Mouse (Mus musculus) CH12.LX (cell line): Measurements from ENCODE around the gene Bglap3. TPM values are rescaled to one million over a fixed set of nuclear protein-coding genes. Genes with fewer than 3 reads are reported as not detected.

Experiments used
- CHD1 ChIP-seq: IDR thresholded peaks from 2 replicates; pipeline ENCODE4 v1.6.1; 2012; ENCODE audit warnings: low read depth, low read length, improper control_type of control experiment, inconsistent platforms
- ETS1 ChIP-seq: conservative IDR thresholded peaks from 2 replicates; pipeline ENCODE4 v1.6.1; 2012; ENCODE audit warnings: low read depth, mild to moderate bottlenecking, inconsistent platforms, low read length, improper control_type of control experiment, moderate library complexity
- IRF4 ChIP-seq: IDR thresholded peaks from 2 replicates; pipeline ENCODE4 v1.6.1; 2014; ENCODE audit warnings: low read depth, mild to moderate bottlenecking, inconsistent platforms, low read length, improper control_type of control experiment
- MAZ ChIP-seq: IDR thresholded peaks from 2 replicates; pipeline ENCODE4 v1.6.1; 2012; ENCODE audit warnings: low read depth, mild to moderate bottlenecking, inconsistent platforms, low read length, improper control_type of control experiment, moderate library complexity
- MYC ChIP-seq: IDR thresholded peaks from 2 replicates; pipeline ENCODE4 v1.6.1; 2011; ENCODE audit warnings: low read depth, mild to moderate bottlenecking, improper control_type of control experiment, low read length
- NRF1 ChIP-seq: IDR thresholded peaks from 2 replicates; pipeline ENCODE4 v1.6.1; 2014; ENCODE audit warnings: low read depth, mild to moderate bottlenecking, inconsistent platforms, low read length, improper control_type of control experiment, moderate library complexity
- PAX5 ChIP-seq: IDR thresholded peaks from 2 replicates; pipeline ENCODE4 v1.6.1; 2012; ENCODE audit warnings: low read length, inconsistent platforms, mixed read lengths
- POLR2A ChIP-seq: IDR thresholded peaks from 2 replicates; pipeline ENCODE4 v1.6.1; 2011; ENCODE audit warnings: low read depth, mild to moderate bottlenecking, improper control_type of control experiment, low read length
- SIN3A ChIP-seq: IDR thresholded peaks from 2 replicates; pipeline ENCODE4 v1.6.1; 2012; ENCODE audit warnings: low read length, improper control_type of control experiment, inconsistent platforms
- TBP ChIP-seq: conservative IDR thresholded peaks from 2 replicates; pipeline ENCODE4 v1.6.1; 2011; ENCODE audit warnings: low read depth, low read length, improper control_type of control experiment
- USF2 ChIP-seq: conservative IDR thresholded peaks from 2 replicates; pipeline ENCODE4 v1.6.1; 2011; ENCODE audit warnings: low read depth, low read length, improper control_type of control experiment
- ZC3H11A ChIP-seq: IDR thresholded peaks from 2 replicates; pipeline ENCODE4 v1.6.1; 2012; ENCODE audit warnings: low read depth, mild to moderate bottlenecking, inconsistent platforms, low read length, improper control_type of control experiment
- polyA plus RNA-seq: library from polyadenylated mRNA; unstranded; fragments of >175 nt; gene quantifications from 2 replicates; pipeline ENCODE4 v1.2.1, GENCODE M21; 2012; ENCODE audit warnings: low read depth; ENCODE audit not compliant: insufficient read length
- total RNA-seq, 2 experiments: library from RNA; depleted of rRNA; stranded (reverse); fragments of 300-350 nt in 1 of 2; fragments of >200 nt in 1 of 2; gene quantifications; 2 replicates each; pipeline ENCODE4 v1.2.3; 2012 to 2014

Gene Bglap3
- total and polyA plus RNA-seq, 3 experiments, result 1.0 to 2.7 (median 2.0) TPM

- TF ChIP-seq IRF4, result 0 out of 2 replicates have a peak, but pooled peaks have one; percentile 24
- TF ChIP-seq CHD1, result no peak
- no peak; the same call in 1 of the 2 replicates for TF ChIP-seq ETS1
- no peak for TF ChIP-seq MAZ
- peak; percentile 83 for TF ChIP-seq POLR2A
- TF ChIP-seq TBP, result 0 out of 2 replicates have a peak, but pooled peaks have one; percentile 20
- no peak for TF ChIP-seq MYC
- peak; percentile 89 for TF ChIP-seq USF2
- no peak for TF ChIP-seq NRF1
- TF ChIP-seq SIN3A, result peak; percentile 96
- no peak for TF ChIP-seq PAX5
- TF ChIP-seq ZC3H11A, result no peak
- TF ChIP-seq, all 38 proteins: peak for 17
Observed at GRCm38 (mm10) chr3:88324951-88325405, 47.6 kb downstream of the Bglap3 start, which contains the start of gene Glmp (continued).

Other genes starting within 250 kb of the Bglap3 start
Only the 20 nearest of the 21 such genes appear.
- gene Mef2d, start 230.4 kb downstream of the Bglap3 start, total RNA-seq (2012; rRNA removed), result 10.9 and 11.0 TPM in 2 replicates
- gene Mef2d, start 230.4 kb downstream of the Bglap3 start, total RNA-seq (2014; rRNA removed), result 4.3 and 4.8 TPM in 2 replicates
- 51.2 and 75.8 TPM in 2 replicates for gene Mef2d, start 230.4 kb downstream of the Bglap3 start, polyA plus RNA-seq
- 0.08 TPM in 1 of 2 replicates, not detected in the other for gene Rhbg, start 118.0 kb downstream of the Bglap3 start, total RNA-seq (2012; rRNA removed)
- not detected in 2 replicates for gene Rhbg, start 118.0 kb downstream of the Bglap3 start, total RNA-seq (2014; rRNA removed)
- gene Rhbg, start 118.0 kb downstream of the Bglap3 start, polyA plus RNA-seq, result not detected in 2 replicates
- 0.08 TPM in 1 of 2 replicates, not detected in the other for gene Gm38392, start 85.5 kb downstream of the Bglap3 start, total RNA-seq (2012; rRNA removed)
- gene Gm38392, start 85.5 kb downstream of the Bglap3 start, total RNA-seq (2014; rRNA removed), result not detected in 2 replicates
- not detected in 2 replicates for gene Gm38392, start 85.5 kb downstream of the Bglap3 start, polyA plus RNA-seq
- 9.3 and 9.5 TPM in 2 replicates for gene Tsacc, start 75.7 kb downstream of the Bglap3 start, total RNA-seq (2012; rRNA removed)
- gene Tsacc, start 75.7 kb downstream of the Bglap3 start, total RNA-seq (2014; rRNA removed), result 4.4 and 6.7 TPM in 2 replicates
- 9.1 and 11.3 TPM in 2 replicates for gene Tsacc, start 75.7 kb downstream of the Bglap3 start, polyA plus RNA-seq
- 755 and 1,009 TPM in 2 replicates for gene Cct3, start 75.6 kb downstream of the Bglap3 start, total RNA-seq (2012; rRNA removed)
- gene Cct3, start 75.6 kb downstream of the Bglap3 start, total RNA-seq (2014; rRNA removed), result 742 and 817 TPM in 2 replicates
- 546 and 579 TPM in 2 replicates for gene Cct3, start 75.6 kb downstream of the Bglap3 start, polyA plus RNA-seq
- 67.4 and 75.6 TPM in 2 replicates for gene Glmp, start 47.7 kb downstream of the Bglap3 start, total RNA-seq (2012; rRNA removed)
- gene Glmp, start 47.7 kb downstream of the Bglap3 start, total RNA-seq (2014; rRNA removed), result 37.8 and 42.7 TPM in 2 replicates
- 134 and 163 TPM in 2 replicates for gene Glmp, start 47.7 kb downstream of the Bglap3 start, polyA plus RNA-seq
- 3.2 and 3.4 TPM in 2 replicates for gene Tmem79, start 36.6 kb downstream of the Bglap3 start, total RNA-seq (2012; rRNA removed)
- 1.0 and 1.6 TPM in 2 replicates for gene Tmem79, start 36.6 kb downstream of the Bglap3 start, total RNA-seq (2014; rRNA removed)
- 3.5 and 3.7 TPM in 2 replicates for gene Tmem79, start 36.6 kb downstream of the Bglap3 start, polyA plus RNA-seq
- 58.3 and 65.9 TPM in 2 replicates for gene Smg5, start 36.5 kb downstream of the Bglap3 start, total RNA-seq (2012; rRNA removed)
- gene Smg5, start 36.5 kb downstream of the Bglap3 start, total RNA-seq (2014; rRNA removed), result 43.7 and 44.8 TPM in 2 replicates
- 77.0 and 81.6 TPM in 2 replicates for gene Smg5, start 36.5 kb downstream of the Bglap3 start, polyA plus RNA-seq
- gene Paqr6, start 8.2 kb downstream of the Bglap3 start, total RNA-seq (2012; rRNA removed), result 0.08 and 0.13 TPM in 2 replicates
- not detected in 2 replicates for gene Paqr6, start 8.2 kb downstream of the Bglap3 start, total RNA-seq (2014; rRNA removed)
- 0.21 and 0.42 TPM in 2 replicates for gene Paqr6, start 8.2 kb downstream of the Bglap3 start, polyA plus RNA-seq
- gene Bglap2, start 6.0 kb upstream of the Bglap3 start, total RNA-seq (2012; rRNA removed), result not detected in 2 replicates
- gene Bglap2, start 6.0 kb upstream of the Bglap3 start, total RNA-seq (2014; rRNA removed), result not detected in 2 replicates
- not detected in 2 replicates for gene Bglap2, start 6.0 kb upstream of the Bglap3 start, polyA plus RNA-seq
- not detected in 2 replicates for gene Bglap, start 11.7 kb upstream of the Bglap3 start, total RNA-seq (2012; rRNA removed)
- not detected in 2 replicates for gene Bglap, start 11.7 kb upstream of the Bglap3 start, total RNA-seq (2014; rRNA removed)
- gene Bglap, start 11.7 kb upstream of the Bglap3 start, polyA plus RNA-seq, result not detected in 2 replicates
- 99.1 and 99.9 TPM in 2 replicates for gene Pmf1, start 37.6 kb upstream of the Bglap3 start, total RNA-seq (2012; rRNA removed)
- 102 and 104 TPM in 2 replicates for gene Pmf1, start 37.6 kb upstream of the Bglap3 start, total RNA-seq (2014; rRNA removed)
- 135 and 144 TPM in 2 replicates for gene Pmf1, start 37.6 kb upstream of the Bglap3 start, polyA plus RNA-seq
- gene Slc25a44, start 52.4 kb upstream of the Bglap3 start, total RNA-seq (2012; rRNA removed), result 8.9 and 11.5 TPM in 2 replicates
- gene Slc25a44, start 52.4 kb upstream of the Bglap3 start, total RNA-seq (2014; rRNA removed), result 12.9 and 13.2 TPM in 2 replicates
- gene Slc25a44, start 52.4 kb upstream of the Bglap3 start, polyA plus RNA-seq, result 15.9 and 17.5 TPM in 2 replicates
- 4.5 and 4.7 TPM in 2 replicates for gene Sema4a, start 88.4 kb upstream of the Bglap3 start, total RNA-seq (2012; rRNA removed)
- 2.3 and 3.5 TPM in 2 replicates for gene Sema4a, start 88.4 kb upstream of the Bglap3 start, total RNA-seq (2014; rRNA removed)
- gene Sema4a, start 88.4 kb upstream of the Bglap3 start, polyA plus RNA-seq, result 7.1 and 7.9 TPM in 2 replicates
- gene Lmna, start 137.2 kb upstream of the Bglap3 start, total RNA-seq (2012; rRNA removed), result 60.7 and 67.7 TPM in 2 replicates
- 16.1 and 19.8 TPM in 2 replicates for gene Lmna, start 137.2 kb upstream of the Bglap3 start, total RNA-seq (2014; rRNA removed)
- 17.2 and 21.5 TPM in 2 replicates for gene Lmna, start 137.2 kb upstream of the Bglap3 start, polyA plus RNA-seq
- gene Mex3a, start 159.7 kb upstream of the Bglap3 start, total RNA-seq (2012; rRNA removed), result 3.4 and 4.9 TPM in 2 replicates
- 0.86 and 1.1 TPM in 2 replicates for gene Mex3a, start 159.7 kb upstream of the Bglap3 start, total RNA-seq (2014; rRNA removed)
- gene Mex3a, start 159.7 kb upstream of the Bglap3 start, polyA plus RNA-seq, result 2.0 and 2.5 TPM in 2 replicates
- 4.1 and 7.1 TPM in 2 replicates for gene Rab25, start 175.6 kb upstream of the Bglap3 start, total RNA-seq (2012; rRNA removed)
- 0.76 and 0.79 TPM in 2 replicates for gene Rab25, start 175.6 kb upstream of the Bglap3 start, total RNA-seq (2014; rRNA removed)
- 1.8 and 2.0 TPM in 2 replicates for gene Rab25, start 175.6 kb upstream of the Bglap3 start, polyA plus RNA-seq
- gene Lamtor2, start 180.3 kb upstream of the Bglap3 start, total RNA-seq (2012; rRNA removed), result 73.2 and 96.6 TPM in 2 replicates
- gene Lamtor2, start 180.3 kb upstream of the Bglap3 start, total RNA-seq (2014; rRNA removed), result 42.3 and 44.0 TPM in 2 replicates
- gene Lamtor2, start 180.3 kb upstream of the Bglap3 start, polyA plus RNA-seq, result 56.0 and 83.9 TPM in 2 replicates
- 39.6 and 47.3 TPM in 2 replicates for gene Ubqln4, start 181.0 kb upstream of the Bglap3 start, total RNA-seq (2012; rRNA removed)
- 22.4 and 22.8 TPM in 2 replicates for gene Ubqln4, start 181.0 kb upstream of the Bglap3 start, total RNA-seq (2014; rRNA removed)
- 55.7 and 62.2 TPM in 2 replicates for gene Ubqln4, start 181.0 kb upstream of the Bglap3 start, polyA plus RNA-seq
- gene Ssr2, start 203.1 kb upstream of the Bglap3 start, total RNA-seq (2012; rRNA removed), result 364 and 435 TPM in 2 replicates
- 325 and 377 TPM in 2 replicates for gene Ssr2, start 203.1 kb upstream of the Bglap3 start, total RNA-seq (2014; rRNA removed)
- 307 and 346 TPM in 2 replicates for gene Ssr2, start 203.1 kb upstream of the Bglap3 start, polyA plus RNA-seq